Mouse (Mus musculus) lung, adult 18-20 months (tissue): ENCODE measurements around the gene Ppp1r1b.

Source experiments
- DNase-seq, 2 experiments: peaks; one replicate each; pipeline ENCODE4 v3.0.0; 2022; ENCODE audit warnings: mixed read lengths in 2 of 2

The Ppp1r1b gene

DNA sequence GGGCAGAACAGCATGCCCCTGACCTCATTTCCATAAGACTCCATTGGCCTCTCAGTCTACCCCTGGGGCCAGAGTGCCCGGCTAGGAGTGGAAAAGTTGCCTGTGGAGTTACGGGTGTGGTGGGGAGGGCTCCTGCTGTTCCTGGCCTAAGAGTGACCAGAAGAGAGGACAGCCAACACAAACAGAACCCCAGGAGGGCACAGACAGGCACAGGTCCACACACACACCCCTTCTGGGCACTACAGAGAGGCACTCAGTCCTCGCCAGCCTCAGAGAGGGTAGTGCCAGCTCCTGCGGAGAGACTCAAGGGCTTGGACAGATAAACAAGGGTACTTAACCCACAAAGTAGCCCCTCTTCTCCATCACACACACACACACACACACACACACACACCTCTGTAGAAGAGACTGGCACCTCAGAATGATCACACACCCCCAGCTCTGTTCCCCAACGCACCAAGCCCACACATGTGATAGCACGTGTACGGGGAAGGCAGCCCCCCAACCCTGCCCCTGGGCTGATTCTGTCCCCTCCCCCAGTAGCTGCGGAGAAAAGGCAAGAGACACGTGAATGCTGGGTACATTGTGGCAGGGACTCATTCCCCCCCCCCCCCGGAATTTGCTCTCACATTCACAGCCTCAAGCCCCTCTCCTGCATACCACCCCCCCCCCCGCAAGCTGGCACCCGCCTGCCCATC lies 670 bp upstream of the Ppp1r1b start:
- peak; percentile 59 to 79 for DNase-seq

DNA sequence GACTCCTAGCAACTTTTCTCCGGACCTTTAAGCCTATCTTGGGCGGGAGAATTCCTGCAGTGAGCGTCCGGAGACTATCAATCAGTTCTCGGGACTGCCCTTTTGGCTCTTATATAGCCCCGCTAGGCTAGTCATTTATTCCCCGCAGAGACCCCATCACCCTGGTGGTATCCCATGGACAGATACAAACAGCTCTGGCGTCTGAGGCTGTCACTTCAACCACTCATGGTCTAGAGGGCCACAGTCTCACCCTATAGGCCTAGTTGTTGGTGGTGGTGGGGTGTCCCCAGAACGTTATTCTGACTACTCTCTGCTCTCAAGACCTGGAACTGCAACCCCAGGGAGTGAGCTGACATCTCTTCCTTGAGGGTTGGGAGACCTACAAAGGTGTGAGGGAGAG lies 1.1 kb downstream of the Ppp1r1b start:
- DNase-seq = no peak

GRCm38 (mm10) chr11:98352272-98352990 lies 4.2 kb downstream of the Ppp1r1b start:
- peak; percentile 63 to 76 for DNase-seq

DNA sequence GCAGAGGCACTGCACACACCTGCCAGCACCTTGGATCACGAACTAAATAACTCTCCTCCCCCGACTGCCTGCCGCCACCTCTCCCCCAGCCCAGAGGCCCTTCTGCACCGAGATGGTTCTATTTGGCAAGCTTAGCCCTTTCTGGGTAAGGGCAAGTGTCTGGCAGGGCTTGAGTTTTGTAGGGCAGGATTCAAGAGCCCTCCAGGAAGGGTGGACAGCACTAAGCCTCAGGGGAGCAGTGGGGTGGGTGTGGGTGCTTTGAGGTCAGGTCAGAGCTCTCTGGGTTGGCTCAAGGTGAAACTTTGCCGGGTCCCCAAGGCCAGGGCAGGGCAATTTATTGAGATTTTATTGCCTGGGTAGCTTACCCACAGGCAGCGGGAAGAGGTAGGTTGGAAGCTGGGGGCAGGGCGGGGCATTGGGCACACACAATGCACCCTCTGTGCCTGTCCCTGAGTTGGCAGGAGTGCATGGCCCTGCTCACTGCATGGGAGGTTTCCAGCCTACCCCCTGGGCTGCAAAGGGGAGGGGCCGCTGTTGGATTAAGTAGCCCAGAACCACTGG lies 5.5 kb downstream of the Ppp1r1b start:
- DNase-seq = peak; percentile 79 to 85

- no peak for DNase-seq
These were observed 6.2 kb downstream of the Ppp1r1b start for GRCm38 (mm10) chr11:98354445-98354844.

DNA sequence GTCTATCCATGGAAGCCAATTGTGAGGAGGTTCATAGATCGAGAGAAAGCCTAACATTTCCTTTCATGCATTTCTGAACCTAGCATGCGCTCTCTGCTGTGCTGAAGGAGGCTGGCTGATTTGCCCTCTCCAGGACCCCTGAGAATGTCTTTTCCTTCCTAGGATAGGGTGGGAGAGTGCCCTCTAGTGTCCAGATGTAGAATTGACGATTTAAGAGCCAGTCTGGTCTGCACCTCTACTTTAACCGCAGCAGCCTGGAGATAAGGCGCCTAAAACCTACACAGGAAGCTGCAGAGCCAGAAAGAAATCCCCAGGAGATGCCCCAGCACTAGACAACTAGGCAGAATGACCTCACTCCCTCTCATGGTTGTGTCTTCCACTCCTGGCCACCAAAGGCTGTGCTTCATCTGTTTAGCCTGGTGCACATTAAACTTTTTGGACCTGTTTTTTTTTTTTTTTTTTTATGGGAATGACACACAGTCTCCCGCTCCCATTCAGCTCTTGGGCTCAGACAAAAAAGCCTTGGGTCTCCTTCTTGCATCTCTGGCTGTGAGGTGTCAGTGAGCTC lies 7.6 kb downstream of the Ppp1r1b start:
- peak in 1 of 2 experiments; percentile 65 for DNase-seq

GRCm38 (mm10) chr11:98356625-98357394 lies 8.6 kb downstream of the Ppp1r1b start:
- peak; percentile 31 to 60 for DNase-seq

DNA sequence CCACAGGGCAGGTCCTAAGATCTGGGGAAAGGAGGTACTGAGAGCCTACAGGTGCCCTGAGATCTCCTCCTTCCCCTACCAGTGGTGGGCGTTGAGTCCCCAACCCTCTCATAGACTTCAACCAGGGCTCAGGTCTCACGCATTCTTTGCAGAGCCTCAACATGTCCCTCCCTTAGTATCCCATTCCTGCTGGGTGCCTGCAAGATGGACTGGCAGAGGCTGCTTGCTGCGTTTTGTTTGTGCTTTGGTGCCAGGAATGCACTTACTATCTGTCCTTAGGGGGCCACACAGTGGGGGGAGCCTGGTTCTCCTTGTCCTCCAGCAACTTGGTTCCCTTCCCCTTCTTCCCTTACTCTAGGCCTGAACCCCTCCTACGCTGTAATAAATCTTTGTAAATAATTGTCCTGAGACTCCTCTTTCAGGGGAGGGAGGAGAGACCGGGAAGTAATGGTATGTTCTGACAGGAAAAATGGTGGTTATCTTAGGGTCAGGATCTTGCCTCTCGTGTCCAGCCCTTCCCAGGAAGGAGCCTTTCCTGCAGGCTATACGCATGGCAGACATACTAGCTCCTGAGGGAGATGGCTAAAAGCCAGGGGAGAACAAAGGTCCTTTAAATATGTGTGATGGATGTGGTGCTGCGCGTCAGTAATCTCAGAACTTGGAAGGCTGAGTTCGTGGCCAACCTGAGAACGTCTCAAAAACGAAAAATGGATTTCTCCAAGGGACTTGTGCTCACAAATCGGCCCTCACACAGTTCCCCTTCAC lies 9.4 kb downstream of the Ppp1r1b start:
- peak in 1 of 2 experiments; percentile 52 for DNase-seq

DNA sequence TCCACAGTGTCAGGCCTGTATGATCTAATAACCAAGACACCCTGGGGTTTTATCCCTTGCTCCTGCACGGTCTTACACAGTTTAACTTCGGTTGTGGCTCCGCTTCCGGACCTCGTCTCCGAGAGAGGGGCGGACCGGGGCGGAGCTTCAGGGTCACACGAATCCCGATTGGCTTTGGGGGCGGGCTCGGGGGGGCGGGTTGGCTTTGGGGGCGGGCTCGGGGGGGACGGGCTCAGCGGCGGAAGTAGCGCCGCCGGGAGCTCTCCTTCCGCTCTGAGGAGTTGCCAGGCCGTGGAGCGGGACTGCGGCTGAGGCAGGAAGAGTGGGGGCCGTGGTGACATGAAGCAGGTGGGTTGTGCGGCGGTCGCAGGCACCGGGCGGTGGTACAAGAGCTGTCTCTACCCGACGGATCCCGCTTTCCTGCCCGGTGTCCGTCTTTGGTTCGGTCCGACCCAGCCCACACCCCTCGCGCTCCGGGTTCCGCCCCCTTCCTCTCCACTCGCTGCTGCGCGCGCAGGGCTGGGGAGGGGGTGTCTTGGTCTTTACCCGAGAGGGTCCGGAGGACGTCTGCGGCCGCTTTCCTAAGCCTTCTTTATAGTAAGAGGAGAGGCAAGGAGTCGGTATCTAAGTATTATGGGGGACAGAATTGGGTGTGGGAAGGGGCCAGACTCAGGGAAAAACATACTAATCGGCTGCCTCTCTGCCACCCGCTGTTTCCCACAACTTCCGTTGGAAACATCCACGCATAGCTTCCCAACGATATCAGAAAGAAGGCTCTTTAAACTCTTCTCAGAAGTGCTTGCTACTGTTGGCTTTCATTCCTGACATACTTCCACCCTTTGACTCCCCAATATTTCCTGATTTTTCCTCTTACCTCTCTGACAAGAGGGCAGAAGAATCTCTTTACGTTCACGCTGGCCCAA lies 10.2 kb downstream of the Ppp1r1b start, which contains the start of gene Stard3:
Stard3 (plus strand) TSS at position 208 of the 923 bp plus-strand sequence.
- peak; percentile 93 to 95 for DNase-seq

GRCm38 (mm10) chr11:98360866-98361521 lies 12.8 kb downstream of the Ppp1r1b start:
- no peak for DNase-seq

GRCm38 (mm10) chr11:98363817-98364216 lies 15.6 kb downstream of the Ppp1r1b start:
- peak; percentile 64 to 78 for DNase-seq

GRCm38 (mm10) chr11:98364410-98364809 lies 16.2 kb downstream of the Ppp1r1b start:
- DNase-seq = peak in 1 of 2 experiments; percentile 58

GRCm38 (mm10) chr11:98366290-98366689 lies 18.1 kb downstream of the Ppp1r1b start:
- no peak for DNase-seq

- DNase-seq = no peak
These were observed 19.1 kb downstream of the Ppp1r1b start for GRCm38 (mm10) chr11:98367171-98367862.

GRCm38 (mm10) chr11:98367863-98368186 lies 19.6 kb downstream of the Ppp1r1b start:
- no peak for DNase-seq

DNA sequence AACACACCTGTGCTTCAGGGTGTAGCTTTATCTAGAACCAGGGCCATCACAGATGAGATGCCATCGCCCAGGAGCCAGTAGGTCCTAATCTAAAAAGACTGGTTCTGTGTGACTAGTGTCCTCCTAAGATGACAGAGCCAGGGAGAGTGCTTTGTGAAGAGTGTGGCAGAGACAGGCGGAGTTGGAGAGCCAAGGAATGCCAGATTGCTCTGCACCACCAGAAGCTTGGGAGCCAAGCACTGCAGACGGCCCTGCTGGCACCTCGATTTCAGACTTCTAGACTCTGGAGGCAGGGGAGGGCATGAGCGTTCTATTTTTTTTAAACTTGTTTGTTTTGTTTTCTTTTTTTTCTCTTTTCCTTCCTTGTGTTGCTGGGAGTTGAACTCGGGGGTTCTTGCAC lies 21.1 kb downstream of the Ppp1r1b start:
- no peak for DNase-seq

DNA sequence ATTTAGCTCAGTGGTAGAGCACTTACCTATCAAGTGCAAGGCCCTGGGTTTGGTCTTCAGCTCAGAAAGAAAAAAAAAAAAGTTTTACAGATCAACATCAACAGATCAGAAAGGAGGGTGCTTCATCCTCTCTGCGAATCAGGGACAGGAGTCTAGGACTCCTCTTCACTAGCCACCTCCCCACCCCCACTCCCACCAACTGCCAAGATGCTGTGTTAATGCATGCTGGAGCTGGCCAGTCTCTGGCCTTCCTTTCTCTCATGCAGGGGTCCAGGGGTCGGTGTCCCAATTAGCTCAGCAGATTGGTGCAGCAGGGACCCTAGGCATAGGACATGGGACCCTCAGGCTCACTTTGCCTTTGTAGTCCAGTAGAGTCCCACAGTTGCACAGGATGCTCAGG lies 22.4 kb downstream of the Ppp1r1b start:
- DNase-seq = no peak

GRCm38 (mm10) chr11:98371556-98372240 lies 23.5 kb downstream of the Ppp1r1b start:
- no peak for DNase-seq

GRCm38 (mm10) chr11:98372406-98372805 lies 24.2 kb downstream of the Ppp1r1b start:
- DNase-seq = peak in 1 of 2 experiments; percentile 67
